Comparison of ENCODE assay signal across 9 mouse cellular contexts in genomic region chr8:111596485-111596821, GRCm38 (mm10). TPM values are rescaled to one million over a fixed set of nuclear protein-coding genes. Genes with fewer than 3 reads are reported as not detected.
A peak's percentile ranks its signal among the peaks of the same experiment; 100 is the strongest.
DNase-seq lines count a peak whose midpoint lies in the region; ATAC-seq and TF ChIP-seq lines count a peak whose summit lies in the region.
"Had no signal": no experiment of that assay in that cellular context is flagged by ENCODE, and none has a peak within 500 bp of the region (broad histone marks: within the 10 kb centered on the region; RNA-seq: fewer than 3 reads in every experiment).

No protein-coding gene starts in this region.

- H3K4me2 ChIP-seq in hindbrain, embryonic 12.5 days (replicated peaks): no peak overlapping the region
- H3K4me2 ChIP-seq in midbrain, embryonic 13.5 days (replicated peaks): no peak overlapping the region
- no peak overlapping the region for H3K4me2 ChIP-seq in midbrain, postnatal 0 days (ENCODE audit: low read depth, low read length, poor library complexity, severe bottlenecking)
- no peak overlapping the region for H3K4me2 ChIP-seq in stomach, embryonic 14.5 days (replicated peaks; ENCODE audit: low read depth, low read length)
- no peak overlapping the region for H3K4me2 ChIP-seq in forebrain, embryonic 15.5 days (replicated peaks)

- no peaks in the 10 kb centered on the region for H3K27me3 ChIP-seq in hindbrain, embryonic 12.5 days
- H3K27me3 ChIP-seq in hindbrain, embryonic 10.5 days (ENCODE audit: insufficient read depth, poor library complexity, severe bottlenecking): no peaks in the 10 kb centered on the region
- H3K27me3 ChIP-seq in midbrain, embryonic 13.5 days: no peaks in the 10 kb centered on the region
- H3K27me3 ChIP-seq in midbrain, postnatal 0 days (ENCODE audit: insufficient read depth, low read length): no peaks in the 10 kb centered on the region
- no peaks in the 10 kb centered on the region for H3K27me3 ChIP-seq in stomach, embryonic 14.5 days (ENCODE audit: control insufficient read depth, insufficient read depth, low read length)
- H3K27me3 ChIP-seq in forebrain, embryonic 15.5 days: no peaks in the 10 kb centered on the region

- TF ChIP-seq CTCF in midbrain, postnatal 0 days (IDR thresholded peaks at IDR 0.05): no peak

- intact Hi-C loops in gastrocnemius, postnatal 36 days (cut with DNase I): no loop called here

- no peak overlapping the region for H3K9ac ChIP-seq in hindbrain, embryonic 12.5 days
- H3K9ac ChIP-seq in midbrain, embryonic 13.5 days (replicated peaks): no peak overlapping the region
- H3K9ac ChIP-seq in midbrain, postnatal 0 days (replicated peaks; ENCODE audit: low read length, poor library complexity, severe bottlenecking): no peak overlapping the region
- no peak overlapping the region for H3K9ac ChIP-seq in stomach, embryonic 14.5 days (replicated peaks; ENCODE audit: low read depth, low read length)
- H3K9ac ChIP-seq in forebrain, embryonic 15.5 days (replicated peaks): no peak overlapping the region

- 65% methylated on average over 3 of the region's 3 CpGs for WGBS in hindbrain, embryonic 12.5 days
- 77% methylated on average over 3 of the region's 3 CpGs for WGBS in hindbrain, embryonic 10.5 days
- 73% methylated on average over 3 of the region's 3 CpGs for WGBS in midbrain, embryonic 13.5 days
- WGBS in midbrain, postnatal 0 days: 56% methylated on average over 3 of the region's 3 CpGs
- 55% methylated on average over 3 of the region's 3 CpGs for WGBS in stomach, embryonic 14.5 days
- 75% methylated on average over 3 of the region's 3 CpGs for WGBS in forebrain, embryonic 15.5 days

- H3K27ac ChIP-seq in hindbrain, embryonic 12.5 days: 0 out of 2 replicates have a peak overlapping the region, but pooled peaks have one; percentile 18
- no peak overlapping the region for H3K27ac ChIP-seq in hindbrain, embryonic 10.5 days
- peak overlapping the region; percentile 35; the same call in 1 of the 2 replicates for H3K27ac ChIP-seq in midbrain, embryonic 13.5 days
- no peak overlapping the region for H3K27ac ChIP-seq in midbrain, postnatal 0 days (ENCODE audit: low read depth, low read length)
- H3K27ac ChIP-seq in stomach, embryonic 14.5 days (ENCODE audit: low read length): peak overlapping the region; percentile 66; the same call in 1 of the 2 replicates
- H3K27ac ChIP-seq in forebrain, embryonic 15.5 days (replicated peaks): no peak overlapping the region

- no peak for ATAC-seq in hindbrain, embryonic 12.5 days (ENCODE audit: low FRiP score)
- ATAC-seq in midbrain, embryonic 13.5 days: no peak
- no peak for ATAC-seq in midbrain, postnatal 0 days (ENCODE audit: low FRiP score)
- ATAC-seq in stomach, embryonic 14.5 days (ENCODE audit: insufficient number of reproducible peaks, insufficient read depth, low FRiP score, low read depth): no peak
- ATAC-seq in forebrain, embryonic 15.5 days (replicated peaks): no peak

- peaks cover 50% of the 10 kb centered on the region for H3K4me1 ChIP-seq in hindbrain, embryonic 12.5 days
- peaks cover 58% of the 10 kb centered on the region for H3K4me1 ChIP-seq in hindbrain, embryonic 10.5 days (replicated peaks)
- peaks cover 57% of the 10 kb centered on the region for H3K4me1 ChIP-seq in midbrain, embryonic 13.5 days (replicated peaks)
- peaks cover 19% of the 10 kb centered on the region; the same call in 1 of the 2 replicates for H3K4me1 ChIP-seq in midbrain, postnatal 0 days (ENCODE audit: insufficient read depth, low read length)
- peaks cover 31% of the 10 kb centered on the region for H3K4me1 ChIP-seq in stomach, embryonic 14.5 days (ENCODE audit: control insufficient read depth, insufficient read depth, low read length)
- peaks cover 41% of the 10 kb centered on the region for H3K4me1 ChIP-seq in forebrain, embryonic 15.5 days

- H3K4me3 ChIP-seq in hindbrain, embryonic 12.5 days: no peak overlapping the region
- no peak overlapping the region for H3K4me3 ChIP-seq in hindbrain, embryonic 10.5 days
- no peak overlapping the region for H3K4me3 ChIP-seq in midbrain, embryonic 13.5 days (replicated peaks)
- no peak overlapping the region for H3K4me3 ChIP-seq in midbrain, postnatal 0 days (ENCODE audit: low read depth, low read length)
- H3K4me3 ChIP-seq in stomach, embryonic 14.5 days (ENCODE audit: low read depth, low read length): no peak overlapping the region
- no peak overlapping the region for H3K4me3 ChIP-seq in forebrain, embryonic 15.5 days

- H3K36me3 ChIP-seq in hindbrain, embryonic 12.5 days: no peaks in the 10 kb centered on the region
- H3K36me3 ChIP-seq in hindbrain, embryonic 10.5 days: 0 out of 2 replicates have a peak, but pooled peaks cover 6% of the 10 kb centered on the region
- H3K36me3 ChIP-seq in midbrain, embryonic 13.5 days: no peaks in the 10 kb centered on the region
- no peaks in the 10 kb centered on the region for H3K36me3 ChIP-seq in midbrain, postnatal 0 days (ENCODE audit: insufficient read depth, low read length)
- no peaks in the 10 kb centered on the region for H3K36me3 ChIP-seq in stomach, embryonic 14.5 days (ENCODE audit: control insufficient read depth, insufficient read depth, low read length)
- H3K36me3 ChIP-seq in forebrain, embryonic 15.5 days: no peaks in the 10 kb centered on the region

- H3K9me3 ChIP-seq in hindbrain, embryonic 12.5 days (replicated peaks): no peaks in the 10 kb centered on the region
- no peaks in the 10 kb centered on the region for H3K9me3 ChIP-seq in hindbrain, embryonic 10.5 days
- no peaks in the 10 kb centered on the region for H3K9me3 ChIP-seq in midbrain, embryonic 13.5 days
- H3K9me3 ChIP-seq in midbrain, postnatal 0 days (ENCODE audit: low read length): no peaks in the 10 kb centered on the region
- no peaks in the 10 kb centered on the region for H3K9me3 ChIP-seq in stomach, embryonic 14.5 days (ENCODE audit: control insufficient read depth, low read depth, low read length)
- H3K9me3 ChIP-seq in forebrain, embryonic 15.5 days: no peaks in the 10 kb centered on the region

- no peak for DNase-seq in hindbrain, embryonic 10.5 days (ENCODE audit: low spot score)
- no peak for DNase-seq in midbrain, postnatal 0 days (ENCODE audit: low spot score)
- DNase-seq in liver: peak; percentile 12
- no peak for DNase-seq in gastrocnemius, postnatal 36 days
- DNase-seq: cerebellum, adult 11-12 months had no signal

RNA-seq across cellular contexts. Expression of gene Ldhd, which starts 33.7 kb away (rescaled TPM):
- polyA plus RNA-seq in hindbrain, embryonic 12.5 days (2016; fragmentation: Nextera tagmentation; extraction: Ambion mirVana): 0.29 and 0.50 TPM in 2 replicates
- polyA plus RNA-seq in hindbrain, embryonic 10.5 days (2016; fragmentation: Nextera tagmentation; extraction: Ambion mirVana): 0.24 and 0.26 TPM in 2 replicates
- 0.39 and 0.50 TPM in 2 replicates for polyA plus RNA-seq in midbrain, embryonic 13.5 days (2015; fragmentation: Nextera tagmentation; extraction: Ambion mirVana)
- total RNA-seq in midbrain, postnatal 0 days (2014; rRNA removed): 1.5 and 3.3 TPM in 2 replicates
- 2.0 and 2.8 TPM in 2 replicates for polyA plus RNA-seq in midbrain, postnatal 0 days (2015; fragmentation: Nextera tagmentation; extraction: Ambion mirVana)
- 1.3 and 1.5 TPM in 2 replicates for polyA plus RNA-seq in stomach, embryonic 14.5 days (2014; fragmentation: Nextera tagmentation; extraction: Ambion mirVana)
- 0.54 and 0.60 TPM in 2 replicates for polyA plus RNA-seq in forebrain, embryonic 15.5 days (2015; fragmentation: Nextera tagmentation; extraction: Ambion mirVana)
- 10 to 100 TPM; 32.4 to 34.9 TPM for total RNA-seq in gastrocnemius, postnatal 36 days (2021)

RNA-seq across cellular contexts. Expression of gene Zfp1, which starts 46.7 kb away (rescaled TPM):
- 24.8 and 26.2 TPM in 2 replicates for polyA plus RNA-seq in hindbrain, embryonic 12.5 days (2016; fragmentation: Nextera tagmentation; extraction: Ambion mirVana)
- 20.2 and 23.8 TPM in 2 replicates for polyA plus RNA-seq in hindbrain, embryonic 10.5 days (2016; fragmentation: Nextera tagmentation; extraction: Ambion mirVana)
- polyA plus RNA-seq in midbrain, embryonic 13.5 days (2015; fragmentation: Nextera tagmentation; extraction: Ambion mirVana): 28.8 and 29.2 TPM in 2 replicates
- 18.1 and 22.2 TPM in 2 replicates for total RNA-seq in midbrain, postnatal 0 days (2014; rRNA removed)
- 22.7 and 23.3 TPM in 2 replicates for polyA plus RNA-seq in midbrain, postnatal 0 days (2015; fragmentation: Nextera tagmentation; extraction: Ambion mirVana)
- polyA plus RNA-seq in stomach, embryonic 14.5 days (2014; fragmentation: Nextera tagmentation; extraction: Ambion mirVana): 26.3 and 26.7 TPM in 2 replicates
- polyA plus RNA-seq in forebrain, embryonic 15.5 days (2015; fragmentation: Nextera tagmentation; extraction: Ambion mirVana): 32.3 and 34.4 TPM in 2 replicates
- total RNA-seq in gastrocnemius, postnatal 36 days (2021): 1 to 10 TPM; 6.8 to 9.2 TPM

Comparison
In these comparisons a context has a peak if more than half of its experiments do, and no peak if none do; other contexts are left out.
1. H3K27ac ChIP-seq: peak in hindbrain, embryonic 12.5 days (single experiment), midbrain, embryonic 13.5 days (single experiment) and stomach, embryonic 14.5 days (single experiment); none in hindbrain, embryonic 10.5 days (single experiment), midbrain, postnatal 0 days (single experiment) and forebrain, embryonic 15.5 days (single experiment).